Mouse (Mus musculus): Measurements from ENCODE around the gene Gpc2.

Gene Gpc2

DNA sequence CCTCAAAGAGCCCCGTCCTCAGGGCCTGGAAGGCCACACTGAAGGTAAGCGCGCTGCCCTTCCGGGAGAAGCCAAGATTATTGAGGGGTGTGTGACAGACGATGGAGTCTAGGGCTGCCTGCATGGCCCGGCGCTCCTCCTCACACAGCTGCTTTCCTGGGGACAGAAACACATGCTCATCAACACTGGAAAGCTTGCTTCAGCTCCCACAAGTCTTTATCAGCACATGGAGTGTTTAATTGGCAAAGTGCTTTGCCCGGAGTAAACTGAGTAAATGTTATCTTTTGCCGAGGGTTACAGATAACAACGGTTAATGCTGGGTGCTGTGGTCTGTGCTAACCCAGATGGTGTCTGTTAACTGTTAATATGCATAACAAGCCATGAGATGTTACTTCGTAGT is 19.0 kb downstream of the Gpc2 start:
- DNase-seq: no peak

- no peak for DNase-seq
Observed at GRCm38 (mm10) chr5:138260051-138260450, 19.8 kb downstream of the Gpc2 start.

DNA sequence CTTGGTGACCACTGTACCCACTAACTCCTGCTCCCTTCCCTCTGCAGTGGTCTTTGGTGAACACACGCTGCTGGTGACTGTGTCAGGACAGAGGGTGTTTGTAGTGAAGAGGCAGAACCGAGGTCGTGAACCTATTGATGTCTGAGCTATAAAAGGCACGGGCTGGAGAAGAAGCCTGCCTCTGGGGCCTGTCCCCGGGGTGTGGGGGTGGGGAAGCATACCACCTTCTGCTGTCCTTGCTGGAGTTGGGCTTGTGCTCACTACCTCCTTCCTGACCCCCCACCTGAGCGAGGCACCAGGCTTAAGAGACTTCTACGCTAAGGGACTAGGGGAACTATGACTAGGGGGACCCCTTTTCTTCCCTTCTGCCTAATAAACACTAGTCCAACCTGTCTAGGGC is 20.8 kb downstream of the Gpc2 start:
- DNase-seq: no peak

- DNase-seq: no peak
Observed at GRCm38 (mm10) chr5:138258542-138258941, 21.3 kb downstream of the Gpc2 start.

DNA sequence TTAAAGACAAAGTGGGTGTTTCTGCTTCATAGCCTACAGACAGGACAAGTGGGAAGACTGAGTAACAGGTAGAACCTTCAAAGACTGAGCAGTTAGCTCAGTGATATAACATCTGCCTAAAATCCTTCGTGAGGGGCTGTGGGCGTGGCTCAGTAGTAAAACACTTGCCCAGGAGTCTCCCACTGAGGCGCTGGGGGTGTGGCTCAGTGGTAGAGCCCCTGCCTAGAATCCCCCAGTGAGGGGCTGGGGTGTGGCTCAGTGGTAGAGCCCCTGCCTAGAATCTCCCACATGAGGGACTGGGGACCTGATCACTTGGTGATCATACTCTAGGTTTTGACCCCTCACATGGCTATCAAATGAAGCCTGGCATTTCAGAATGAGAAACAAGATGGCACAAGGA is 21.7 kb downstream of the Gpc2 start:
- DNase-seq: no peak

GRCm38 (mm10) chr5:138257585-138257978 is 22.2 kb downstream of the Gpc2 start:
- DNase-seq: no peak

- no peak for DNase-seq
Observed at GRCm38 (mm10) chr5:138256966-138257584, 22.7 kb downstream of the Gpc2 start.

GRCm38 (mm10) chr5:138256094-138256467 is 23.7 kb downstream of the Gpc2 start:
- no peak for DNase-seq

DNA sequence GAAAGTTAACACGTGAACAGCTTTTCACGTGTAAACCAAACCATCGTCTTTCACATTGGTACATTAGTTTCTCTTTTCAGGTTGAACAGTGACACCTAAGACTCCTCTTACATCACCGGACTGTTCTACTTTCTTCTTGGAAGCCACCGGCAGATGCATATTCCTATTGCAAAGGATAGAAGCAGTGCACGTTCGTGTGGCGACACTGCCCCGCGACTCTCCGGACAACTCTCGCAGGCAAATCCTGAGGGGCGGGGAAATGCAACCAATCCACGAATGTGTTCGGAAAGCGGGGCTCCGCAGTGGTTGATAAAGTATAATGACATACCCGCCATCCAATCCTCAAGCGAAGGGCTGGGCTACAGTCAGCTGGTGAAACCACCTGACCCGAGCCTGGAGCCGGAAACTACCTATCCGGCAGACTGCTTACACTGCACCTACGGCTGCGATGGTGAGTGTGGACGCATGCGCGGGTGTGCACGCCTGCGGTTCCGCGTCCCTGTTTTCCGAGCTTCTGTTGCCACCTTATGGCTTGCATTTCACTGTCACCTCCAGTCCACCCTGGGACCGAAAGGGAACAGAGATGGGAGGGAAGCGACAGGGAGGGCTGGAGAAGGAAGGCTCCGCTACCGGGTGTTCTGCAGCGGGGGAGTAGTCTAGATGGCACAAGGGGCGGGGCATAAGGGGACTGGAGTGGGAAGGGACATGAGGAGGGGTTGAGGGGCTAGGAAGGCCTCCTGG is 24.3 kb downstream of the Gpc2 start, which contains the start of gene Lamtor4:
Gene Lamtor4, plus strand, starts transcription at position 130 of the 741 bp plus-strand sequence.
- DNase-seq: peak; percentile 98

- no peak for DNase-seq
Observed at GRCm38 (mm10) chr5:138253061-138253460, 26.7 kb downstream of the Gpc2 start.

DNA sequence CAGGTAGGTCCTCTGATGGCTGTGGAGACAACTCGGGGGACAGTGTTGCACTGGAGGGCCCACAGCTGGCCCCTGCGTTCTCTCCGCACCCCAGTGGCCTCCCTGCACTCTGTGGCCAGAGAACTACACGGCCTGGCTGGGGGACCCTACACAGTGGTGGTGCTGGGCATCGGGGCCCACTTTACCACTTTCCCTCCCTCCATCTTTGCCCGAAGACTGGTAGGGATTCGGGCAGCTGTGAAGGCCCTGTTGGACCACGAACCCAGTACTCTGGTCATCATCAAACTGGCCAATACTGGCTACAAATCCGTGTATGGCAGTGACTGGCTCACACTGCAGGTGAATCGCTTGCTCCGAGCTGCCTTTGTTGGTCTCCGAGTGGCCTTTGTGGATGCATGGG is 28.7 kb downstream of the Gpc2 start:
- no peak for DNase-seq

GRCm38 (mm10) chr5:138241511-138241910 is 38.3 kb downstream of the Gpc2 start:
- no peak for DNase-seq

- DNase-seq: no peak
Observed at GRCm38 (mm10) chr5:138234224-138234623, 45.6 kb downstream of the Gpc2 start.

DNA sequence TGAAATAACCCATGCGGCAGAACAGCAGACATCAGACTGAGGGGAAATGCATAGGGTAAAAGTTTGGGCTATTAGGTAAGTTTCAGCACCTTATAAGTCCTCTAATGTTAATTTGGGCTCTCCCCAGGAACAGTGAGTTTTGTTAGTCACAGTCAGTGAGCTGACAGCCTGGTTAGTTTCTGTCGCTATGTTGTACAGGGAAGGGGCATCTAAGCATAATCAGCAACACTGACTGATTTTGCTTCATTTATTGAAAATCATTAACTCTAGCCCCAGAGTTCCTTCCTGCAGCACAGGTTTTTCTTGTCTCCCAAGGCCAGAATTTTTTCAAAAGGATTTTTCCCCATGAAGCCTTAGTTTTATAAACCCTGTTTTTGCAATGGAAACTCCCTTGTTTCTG is 46.0 kb downstream of the Gpc2 start:
- DNase-seq: no peak

DNA sequence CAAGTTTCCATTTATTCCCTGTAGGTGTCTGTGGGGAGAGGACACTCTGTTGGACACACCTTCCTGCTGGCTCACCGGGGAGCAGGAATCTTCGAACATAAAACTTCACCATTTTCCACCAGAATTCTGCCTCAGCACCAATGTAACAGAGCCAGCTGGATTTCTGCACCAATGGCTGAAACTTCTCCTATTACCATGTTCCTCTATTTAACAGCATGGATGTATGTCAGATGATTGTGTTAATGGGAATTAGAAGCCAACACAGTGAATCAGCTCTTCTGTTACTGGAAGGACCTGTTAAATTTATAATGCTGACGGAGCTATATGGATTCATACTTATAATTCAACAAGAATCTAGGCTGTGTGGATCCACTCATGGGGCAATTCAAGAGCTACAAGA is 50.3 kb downstream of the Gpc2 start:
- no peak for DNase-seq

DNA sequence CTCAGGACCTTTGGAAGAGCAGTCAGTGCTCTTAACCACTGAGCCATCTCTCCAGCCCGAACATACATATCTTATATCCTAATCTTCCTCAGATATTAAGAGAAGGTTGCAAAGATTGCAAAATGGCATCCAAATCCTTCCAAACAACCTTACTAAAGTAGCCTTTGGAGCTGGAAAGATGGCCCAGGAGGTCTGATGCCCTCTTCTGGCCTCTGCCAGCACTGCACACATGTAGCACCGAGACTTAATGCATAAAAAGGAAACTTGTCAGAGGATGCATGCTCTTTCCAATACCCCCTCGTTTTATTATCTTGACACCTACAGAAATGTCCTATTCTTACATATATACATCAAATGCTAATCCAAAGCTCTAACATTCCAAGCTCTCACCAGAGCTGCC is 51.8 kb downstream of the Gpc2 start:
- peak; percentile 8 for DNase-seq

DNA sequence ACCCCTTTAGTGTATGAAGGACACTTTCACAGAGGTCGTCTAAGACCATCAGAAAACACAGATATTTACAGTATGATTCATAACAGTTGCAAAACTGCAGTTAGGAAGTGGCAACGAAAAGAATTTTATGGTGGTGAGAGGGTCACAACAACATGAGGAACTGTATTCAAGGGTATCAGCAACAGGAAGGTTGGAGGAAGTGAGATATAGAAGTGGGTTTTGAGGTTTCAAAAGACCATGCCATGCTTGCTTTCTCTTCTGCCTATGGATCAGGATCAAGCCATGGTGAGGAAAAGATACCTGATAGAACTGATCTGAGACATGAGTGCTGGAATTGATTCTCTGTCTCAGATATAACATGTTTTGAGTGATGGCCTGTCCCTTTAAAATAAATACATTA is 52.4 kb downstream of the Gpc2 start:
- DNase-seq: no peak

- DNase-seq: no peak
Observed at GRCm38 (mm10) chr5:138226491-138226890, 53.3 kb downstream of the Gpc2 start.

DNA sequence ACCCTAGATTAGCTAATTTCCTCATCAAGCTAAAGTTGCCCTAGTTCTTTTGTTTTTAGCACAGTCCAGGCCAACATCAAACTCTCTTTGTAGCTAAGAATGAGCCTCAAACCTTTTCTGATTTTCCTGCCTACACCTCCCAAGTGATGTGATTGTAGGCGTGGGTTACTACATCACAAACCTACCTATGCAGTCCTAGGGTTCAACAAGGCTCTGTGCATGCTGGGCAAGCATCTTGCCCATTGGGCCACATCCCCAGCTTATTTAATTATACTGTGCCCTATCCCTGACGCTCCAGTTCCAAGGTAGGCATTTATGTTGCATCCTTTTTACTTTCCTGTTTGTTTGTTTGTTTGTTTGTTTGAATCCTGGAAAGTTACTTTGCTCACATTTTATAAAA is 54.1 kb downstream of the Gpc2 start, which contains the start of gene Nxpe5:
Gene Nxpe5, plus strand, starts transcription at position 199 of the 400 bp plus-strand sequence.
- no peak for DNase-seq

All from right cerebral cortex, adult 18-20 months (tissue).